Mouse (Mus musculus) spleen, adult 18-20 months (tissue): Measurements from ENCODE around the gene Pbxip1.

Experiments used
- DNase-seq, 2 experiments: peaks; one replicate each; pipeline ENCODE4 v3.0.0; 2022; ENCODE audit warnings: mixed read lengths in 2 of 2

Gene Pbxip1

DNA sequence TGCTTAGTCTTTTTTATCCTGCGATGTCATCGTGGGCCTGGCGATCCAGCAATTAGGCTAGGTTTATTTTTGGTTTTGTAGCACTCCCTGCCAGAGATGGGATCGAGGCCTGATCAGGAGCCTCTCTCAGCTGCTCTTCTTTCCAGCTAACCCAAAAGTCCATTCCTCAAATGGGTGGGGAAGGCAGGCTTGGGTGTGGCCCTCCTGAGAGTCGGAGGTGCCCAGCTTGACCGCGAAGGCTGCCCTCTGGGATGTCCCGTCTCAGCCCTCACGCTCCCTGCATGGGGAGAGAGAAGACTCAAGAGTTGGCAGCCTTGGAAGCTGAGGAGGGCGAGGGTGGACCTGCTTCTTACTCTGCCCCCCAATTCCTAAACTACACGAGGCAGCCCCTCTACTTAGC lies 2.0 kb upstream of the Pbxip1 start:
- no peak for DNase-seq

DNA sequence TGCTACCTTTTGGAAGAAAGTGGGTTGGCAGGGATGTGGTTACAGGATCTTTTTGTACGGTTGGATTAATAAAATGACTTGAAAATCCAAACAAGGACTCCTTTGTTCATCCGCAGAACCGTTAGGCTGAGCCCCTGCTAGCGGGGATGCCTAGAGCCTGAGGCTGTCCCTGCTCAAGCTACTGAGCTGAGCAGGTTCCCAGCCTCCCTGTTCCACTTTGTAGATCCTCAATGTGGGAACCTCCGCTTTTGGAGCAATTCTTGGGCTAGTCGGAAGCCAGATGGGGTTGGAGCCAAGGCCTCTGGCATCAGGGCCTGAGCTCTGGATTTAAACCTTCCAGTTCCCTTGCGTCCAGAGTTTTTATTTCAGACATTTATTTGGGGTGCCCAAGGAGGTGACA lies 1.5 kb upstream of the Pbxip1 start:
- DNase-seq = no peak

DNA sequence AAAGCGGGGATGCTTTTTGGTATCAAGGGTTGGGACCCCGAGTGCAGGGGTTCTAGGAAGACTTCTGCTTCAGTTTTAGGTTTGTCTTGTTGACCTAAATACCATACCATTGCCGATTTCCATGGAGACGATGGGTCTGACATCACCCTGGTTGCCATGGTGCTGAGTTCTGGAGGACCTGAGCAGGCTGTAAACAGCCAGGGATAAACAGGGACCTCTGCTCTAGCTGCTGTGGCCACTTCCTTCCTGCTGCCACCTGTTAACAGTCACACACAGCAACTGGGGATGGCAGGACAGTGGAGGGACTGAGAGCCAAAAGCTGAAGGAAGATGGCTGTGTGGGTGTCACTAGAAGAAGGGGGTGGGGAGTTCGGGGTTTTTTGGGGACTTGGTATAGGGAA lies 763 bp downstream of the Pbxip1 start:
- peak in 1 of 2 experiments; percentile 29 for DNase-seq

DNA sequence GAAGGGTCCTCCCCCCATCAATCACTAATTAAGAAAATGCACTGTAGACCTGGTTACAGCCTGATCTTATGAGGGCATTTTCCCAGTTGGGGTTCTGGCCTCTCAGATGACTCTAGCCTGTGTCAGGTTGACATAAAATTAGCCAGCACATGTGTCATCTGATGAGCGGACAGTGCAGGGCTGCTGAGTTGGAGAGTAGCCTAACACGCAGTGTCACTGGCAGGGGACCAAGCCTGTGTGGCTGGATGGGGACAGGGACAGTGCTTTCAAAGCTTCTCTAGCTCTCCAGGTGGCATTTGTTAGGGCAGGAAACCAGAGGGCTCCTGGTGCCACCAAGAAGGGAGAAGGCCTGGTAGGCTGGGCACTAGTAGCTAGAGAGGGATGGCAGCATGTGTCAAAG lies 4.2 kb downstream of the Pbxip1 start:
- DNase-seq = no peak

DNA sequence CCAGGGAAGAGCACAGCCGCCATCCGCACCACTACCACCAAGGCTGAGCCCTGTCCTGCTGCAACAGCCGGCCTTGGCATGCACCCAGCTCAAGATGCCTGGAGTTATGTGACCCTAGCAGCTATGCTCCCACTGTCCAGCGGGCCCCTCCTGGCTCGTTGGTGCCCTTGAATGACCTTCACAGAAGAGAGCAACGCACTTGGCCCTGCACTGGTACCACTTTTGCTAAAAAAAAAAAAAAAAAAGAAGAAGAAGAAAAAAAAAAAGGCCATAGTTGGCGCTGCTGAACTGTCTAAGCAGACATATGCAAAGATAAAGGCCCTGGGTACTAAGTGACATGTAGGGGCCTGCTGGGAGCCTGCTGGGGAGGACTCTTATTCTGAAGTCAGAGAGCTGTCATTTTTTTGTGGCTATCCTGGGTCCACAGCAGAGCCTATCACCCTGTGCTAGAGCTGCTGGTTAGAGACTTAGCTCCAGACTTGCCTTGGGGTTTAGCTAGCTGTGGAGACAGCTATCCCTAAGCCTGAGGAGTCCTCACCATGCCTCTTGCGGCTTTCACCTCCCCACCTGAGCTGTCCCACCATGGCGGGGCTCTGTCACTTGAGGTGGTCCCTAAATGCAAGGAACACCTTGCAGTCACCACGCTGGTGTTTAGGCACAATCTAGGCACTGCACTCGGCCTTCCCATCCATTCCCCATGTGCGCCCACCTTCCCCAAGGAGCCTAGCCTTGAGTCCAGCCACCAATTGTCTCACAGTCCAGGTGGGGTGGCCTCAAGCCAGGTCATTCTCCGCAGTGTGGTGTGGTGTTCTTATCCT lies 12.4 kb downstream of the Pbxip1 start:
- no peak for DNase-seq

DNA sequence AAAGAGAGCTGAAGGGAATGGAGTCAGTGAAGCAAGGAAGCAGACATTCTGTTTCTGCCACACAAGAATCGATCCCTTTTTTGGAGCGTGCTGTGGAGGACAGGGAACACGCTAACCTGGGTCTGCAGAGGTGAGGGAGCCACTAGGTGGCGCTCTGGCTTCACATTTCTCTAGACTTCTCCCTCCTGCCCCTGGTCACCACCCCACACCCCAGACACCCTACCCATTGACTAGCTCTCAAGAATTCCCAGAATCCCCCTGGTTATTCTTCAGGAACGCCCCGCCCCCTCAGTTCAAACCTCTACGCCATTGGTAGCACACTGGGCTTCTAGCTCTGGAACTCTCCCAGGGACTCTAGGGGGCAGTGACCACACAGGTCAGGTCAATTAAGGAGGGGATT lies 13.0 kb downstream of the Pbxip1 start:
- peak; percentile 50 to 73 for DNase-seq

DNA sequence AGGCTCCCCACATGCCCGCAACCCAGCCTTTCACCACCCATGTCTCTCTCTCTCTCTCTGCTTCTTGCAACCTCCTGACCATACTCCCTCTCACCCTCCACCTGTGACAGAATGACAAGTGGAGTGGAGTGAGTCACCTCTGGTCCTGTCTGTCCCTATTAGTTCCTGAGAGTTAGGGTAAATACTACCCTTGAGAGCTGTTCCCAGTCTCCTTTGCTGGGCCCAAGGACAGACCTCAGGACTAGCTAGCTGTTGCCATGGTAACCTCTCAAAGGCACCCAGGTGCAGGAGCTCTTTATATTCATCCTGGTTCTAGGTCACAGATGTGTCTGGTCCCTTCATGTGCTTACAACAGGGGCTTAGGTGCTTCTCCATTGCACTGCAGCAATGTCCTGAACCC lies 15.4 kb downstream of the Pbxip1 start:
- no peak for DNase-seq

DNA sequence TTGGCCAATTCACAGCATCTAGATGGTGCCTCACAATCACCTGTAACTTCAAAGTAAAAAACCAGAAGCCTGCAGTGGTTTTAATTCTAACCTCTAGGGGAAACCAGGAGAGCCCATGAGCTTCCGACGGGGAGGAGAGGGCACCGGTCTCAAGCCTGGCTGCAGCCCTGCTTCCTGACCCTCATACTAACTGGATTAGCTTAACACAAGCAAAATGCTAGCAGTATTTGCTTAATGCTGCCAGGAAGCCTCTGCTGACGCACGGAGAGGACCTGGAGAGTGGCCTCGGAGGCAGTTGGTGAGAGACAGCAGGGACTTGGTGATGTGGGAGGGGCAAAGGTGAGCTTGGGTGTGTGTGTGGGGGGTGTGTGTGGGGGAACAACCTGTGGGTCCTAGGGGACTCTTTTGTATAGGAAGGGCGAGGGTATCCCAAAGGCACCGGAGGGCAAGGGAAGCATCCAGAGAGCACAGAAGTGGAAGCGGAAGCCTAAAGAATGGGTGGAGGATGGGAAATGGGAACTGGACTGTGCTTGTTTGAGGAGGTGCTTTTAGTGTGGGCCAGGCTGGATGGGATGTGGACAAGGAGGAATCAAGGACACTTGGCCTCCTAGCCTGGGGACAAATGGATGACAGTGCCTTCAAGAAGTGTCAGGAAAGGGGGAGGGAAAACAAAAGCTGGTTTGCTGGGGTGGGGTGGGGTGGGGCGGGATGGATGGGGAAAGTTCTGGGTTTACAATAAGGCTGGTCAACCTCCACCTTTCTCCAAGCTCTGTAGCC lies 18.1 kb downstream of the Pbxip1 start, which contains the start of gene Pmvk:
Gene Pmvk, plus strand, starts transcription at position 141 of the 777 bp plus-strand sequence.
- DNase-seq = no peak

DNA sequence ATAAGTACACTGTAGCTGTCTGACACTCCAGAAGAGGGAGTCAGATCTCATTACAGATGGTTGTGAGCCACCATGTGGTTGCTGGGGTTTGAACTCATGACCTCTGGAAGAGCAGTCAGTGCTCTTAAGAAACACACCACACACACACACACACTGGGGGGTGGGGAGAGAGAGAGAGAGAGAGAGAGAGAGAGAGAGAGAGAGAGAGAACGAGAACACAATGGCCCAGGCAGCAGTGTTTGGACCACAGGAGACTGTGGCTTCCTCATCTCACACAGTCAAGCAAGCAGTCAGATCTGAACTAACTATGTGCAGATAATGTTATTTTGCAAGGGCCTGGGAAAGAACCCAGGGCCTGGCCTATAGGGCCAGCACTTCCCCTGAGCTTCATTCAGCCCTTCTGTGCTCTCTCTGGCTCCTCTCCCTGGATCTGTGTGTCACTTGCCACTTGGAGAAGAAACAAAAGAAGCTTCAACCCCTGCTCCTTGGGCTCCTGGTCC lies 19.3 kb downstream of the Pbxip1 start:
- no peak for DNase-seq

DNA sequence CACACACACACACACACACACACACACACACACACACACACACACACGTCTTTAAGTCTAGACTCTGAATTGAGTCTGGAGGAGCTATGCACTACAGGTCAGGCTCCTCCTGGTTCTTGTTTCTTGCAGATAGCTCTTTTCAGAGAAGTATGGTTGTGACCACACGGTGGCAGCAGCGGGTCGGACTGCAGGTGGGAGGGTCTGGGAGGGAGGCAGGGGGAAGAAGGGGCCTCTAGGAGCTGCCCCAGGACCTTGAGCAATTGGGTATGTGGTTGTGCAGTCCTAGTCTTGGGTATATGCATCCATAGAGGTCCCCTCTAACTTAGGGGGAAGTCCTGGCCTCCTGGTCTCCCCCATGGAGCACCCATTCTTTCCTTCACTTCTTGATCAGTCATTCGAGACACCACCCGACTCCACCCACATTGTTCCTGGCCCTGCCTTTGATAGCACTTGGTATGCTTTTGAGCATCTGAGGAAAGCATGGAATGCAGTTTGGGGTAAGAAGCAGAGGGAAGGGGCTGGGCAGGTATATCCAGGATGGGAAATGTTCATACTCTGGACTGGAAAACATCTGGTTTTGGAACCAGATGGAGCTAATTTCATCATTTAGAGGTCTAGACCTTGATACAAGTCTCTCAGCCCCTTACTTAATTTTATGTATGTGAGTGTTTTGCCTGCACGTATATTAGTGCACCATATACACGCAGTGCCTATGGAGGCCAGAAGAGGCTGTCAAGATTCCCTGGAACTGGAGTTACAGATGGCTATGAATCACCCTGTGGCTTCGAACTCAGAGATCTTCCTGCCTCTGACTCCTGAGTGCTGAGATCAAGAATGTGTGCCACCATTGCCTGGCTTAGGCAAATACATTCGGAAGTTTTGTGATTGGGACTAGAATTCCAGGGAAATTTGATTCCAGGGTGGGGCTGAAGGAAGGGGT lies 20.5 kb downstream of the Pbxip1 start:
- DNase-seq = peak; percentile 58 to 81

DNA sequence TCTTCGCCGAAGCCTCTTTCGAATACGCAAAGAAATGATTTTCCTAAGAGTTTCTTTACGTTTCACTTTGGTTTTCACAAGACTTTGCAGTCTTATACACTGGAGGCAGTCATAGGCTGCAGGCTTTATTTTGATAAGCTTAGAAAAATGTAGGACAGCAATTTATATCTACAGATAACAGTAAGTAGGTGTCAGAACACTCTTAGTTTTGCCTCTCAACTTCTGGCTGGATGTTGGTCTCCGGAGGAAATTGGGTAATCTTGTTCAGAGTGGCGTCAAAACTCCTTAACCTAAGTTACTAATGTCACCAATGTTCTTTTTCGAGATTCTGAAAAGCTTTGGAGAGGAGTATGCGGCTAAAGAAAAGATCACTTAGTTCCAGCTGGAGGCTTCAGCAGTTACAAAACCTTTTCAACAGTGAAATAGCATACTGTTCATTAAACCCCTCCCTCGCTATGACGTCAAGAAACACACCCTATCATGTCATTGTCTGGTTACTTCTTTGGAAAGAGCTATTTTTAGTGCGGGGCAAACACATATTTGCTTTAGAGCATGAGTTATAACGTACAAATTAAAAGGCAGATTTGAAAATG lies 22.0 kb downstream of the Pbxip1 start:
- DNase-seq = no peak

DNA sequence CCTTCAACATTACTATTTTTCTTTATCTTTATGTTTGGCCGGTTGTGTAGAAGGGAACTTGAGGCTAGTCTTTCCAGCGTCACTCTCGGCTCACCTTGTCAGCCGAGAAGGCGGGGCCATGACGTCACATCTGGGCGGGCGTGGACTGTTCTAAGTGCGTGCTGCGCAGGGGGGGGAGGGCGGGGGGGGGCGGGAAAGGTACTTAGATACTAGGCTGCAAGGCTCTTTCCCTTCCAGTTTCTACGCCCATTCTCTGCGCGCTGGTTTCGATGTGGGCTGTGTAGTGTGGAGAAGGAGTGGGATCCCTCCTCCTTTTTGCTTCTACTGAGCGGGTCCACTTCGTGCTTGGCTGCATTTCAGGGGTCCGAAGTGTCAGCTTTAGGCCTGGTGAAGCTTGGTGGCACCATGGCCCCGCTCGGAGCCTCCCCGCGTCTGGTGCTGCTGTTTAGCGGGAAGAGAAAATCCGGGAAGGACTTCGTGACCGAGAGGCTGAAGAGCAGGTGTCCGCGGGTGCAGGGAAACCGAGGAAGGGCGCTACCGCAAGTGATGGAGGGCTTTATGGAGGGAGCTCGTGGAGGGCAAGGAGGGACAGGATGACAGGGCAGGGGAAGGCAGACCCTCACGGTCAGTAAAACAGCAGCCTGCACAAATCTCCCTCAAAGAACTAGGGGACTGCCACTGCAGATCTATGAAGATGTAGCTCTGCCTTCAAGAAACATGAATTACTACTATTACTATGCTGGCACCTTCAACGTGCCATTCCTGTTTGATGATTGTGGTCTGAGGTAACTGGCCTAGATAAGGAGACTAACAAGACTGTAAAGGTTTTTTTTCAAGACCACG lies 22.7 kb downstream of the Pbxip1 start:
- peak; percentile 86 to 95 for DNase-seq

DNA sequence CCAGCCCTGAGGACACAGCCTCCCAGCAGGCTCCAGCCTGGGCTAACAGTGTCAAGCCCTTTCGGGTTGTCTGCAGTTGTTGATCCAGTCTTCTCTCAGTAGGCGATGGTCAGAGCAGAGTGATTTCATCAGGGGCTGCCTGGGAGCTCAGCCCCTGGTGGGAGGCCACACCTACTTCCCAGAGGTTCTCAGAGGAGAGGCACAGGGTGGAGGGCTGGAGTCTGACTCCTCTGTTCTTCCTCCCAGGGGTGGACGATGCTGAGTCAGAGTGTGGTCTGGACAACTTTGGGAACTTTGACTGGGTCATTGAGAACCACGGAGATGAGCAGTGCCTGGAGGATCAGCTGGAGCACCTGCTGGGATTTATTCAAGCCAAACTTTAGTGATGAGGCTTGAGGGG lies 31.8 kb downstream of the Pbxip1 start:
- no peak for DNase-seq

DNA sequence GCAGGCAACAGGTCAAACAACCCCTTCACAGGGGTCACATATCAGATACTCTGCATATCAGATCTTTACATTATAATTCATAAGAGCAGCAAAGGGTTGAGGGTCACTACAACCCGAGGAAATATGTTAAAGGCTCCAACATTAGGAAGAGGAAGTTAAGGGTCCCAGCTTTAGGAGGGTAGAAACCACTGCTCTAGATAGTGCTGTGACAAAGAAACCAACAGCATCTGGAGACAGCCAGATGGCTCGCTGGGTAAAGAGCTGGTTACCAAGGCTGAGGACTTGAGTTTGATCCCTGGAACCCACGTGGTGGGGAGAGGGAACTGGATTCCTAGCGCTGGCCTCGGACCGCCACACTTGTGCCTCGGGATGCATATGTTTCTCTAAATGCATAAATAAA lies 35.8 kb downstream of the Pbxip1 start:
- no peak for DNase-seq

DNA sequence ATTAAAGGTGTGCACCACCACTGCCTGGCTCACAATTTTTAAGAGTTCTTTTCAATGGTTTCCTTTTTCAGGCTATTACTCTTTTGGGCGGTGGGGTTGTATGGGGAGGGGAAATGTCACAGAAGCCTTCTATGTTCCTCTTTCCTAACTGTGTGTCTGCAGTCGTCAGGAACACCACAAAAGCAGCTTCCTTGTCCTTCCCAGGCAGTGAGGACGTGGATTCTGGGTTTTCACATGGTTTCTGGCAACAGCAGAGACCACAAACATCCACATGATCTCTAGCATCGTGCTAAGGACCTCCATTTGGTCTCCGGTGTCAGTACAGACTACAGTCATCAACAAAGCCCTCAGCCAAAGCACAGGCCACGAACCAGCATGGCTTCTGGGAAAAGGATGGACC lies 37.3 kb downstream of the Pbxip1 start:
- DNase-seq = no peak

DNA sequence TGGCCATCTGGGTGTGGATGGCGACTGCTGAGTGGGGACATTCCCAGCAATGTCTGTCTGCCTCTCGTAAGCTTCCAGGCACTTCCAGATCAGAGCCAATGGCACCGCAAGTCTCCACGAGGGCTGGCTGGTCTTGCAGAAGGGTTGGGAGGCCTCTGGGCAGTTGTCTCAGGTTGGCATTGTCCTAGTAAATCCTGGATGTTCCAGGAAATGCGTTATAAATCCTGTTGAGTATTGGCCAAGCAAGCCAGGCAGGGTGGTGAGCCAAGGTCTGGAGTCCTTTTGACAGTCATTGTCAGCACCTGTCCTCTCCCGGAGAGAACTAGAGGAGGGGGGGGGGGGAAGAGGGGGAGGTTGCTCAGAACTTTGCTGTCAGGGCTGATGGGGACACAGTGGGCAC lies 42.5 kb downstream of the Pbxip1 start:
- no peak for DNase-seq

DNA sequence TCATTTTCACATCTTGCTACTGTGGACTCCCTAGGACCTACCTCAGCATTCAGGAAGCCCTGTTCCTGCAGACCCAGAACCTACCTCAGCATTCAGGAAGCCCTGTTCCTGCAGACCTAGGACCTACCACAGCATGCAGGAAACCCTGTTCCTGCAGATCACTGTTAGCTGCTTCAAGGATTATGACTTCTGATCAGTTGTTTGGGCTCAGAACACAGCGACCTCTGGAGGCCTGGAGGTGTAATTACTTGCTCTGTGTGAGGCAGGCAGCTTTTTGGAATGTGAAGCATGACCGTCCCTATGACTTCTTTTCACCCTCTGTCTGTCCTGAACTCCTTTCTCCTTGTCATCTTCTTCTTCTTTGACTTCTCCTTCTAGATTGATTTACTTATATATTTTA lies 45.0 kb downstream of the Pbxip1 start:
- no peak for DNase-seq

DNA sequence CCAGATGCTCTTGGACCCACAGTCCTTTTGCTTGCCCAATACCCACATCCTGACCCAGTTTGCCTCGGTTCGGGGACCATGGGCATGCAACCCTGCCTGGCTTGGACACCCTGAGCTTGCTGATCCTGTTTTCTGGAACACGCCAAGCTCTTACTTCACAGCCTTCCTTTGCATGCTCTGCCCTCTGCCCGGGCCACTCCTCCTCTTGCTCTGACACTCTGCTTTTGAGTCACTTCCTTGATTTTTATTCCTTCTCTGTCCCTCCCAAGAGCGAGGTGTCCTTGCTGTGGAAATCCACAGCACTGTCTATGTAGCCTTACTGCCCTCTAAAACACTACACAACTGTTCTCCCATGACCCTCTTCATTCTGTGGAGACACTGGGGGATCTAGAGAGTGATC lies 45.7 kb downstream of the Pbxip1 start:
- DNase-seq = no peak

DNA sequence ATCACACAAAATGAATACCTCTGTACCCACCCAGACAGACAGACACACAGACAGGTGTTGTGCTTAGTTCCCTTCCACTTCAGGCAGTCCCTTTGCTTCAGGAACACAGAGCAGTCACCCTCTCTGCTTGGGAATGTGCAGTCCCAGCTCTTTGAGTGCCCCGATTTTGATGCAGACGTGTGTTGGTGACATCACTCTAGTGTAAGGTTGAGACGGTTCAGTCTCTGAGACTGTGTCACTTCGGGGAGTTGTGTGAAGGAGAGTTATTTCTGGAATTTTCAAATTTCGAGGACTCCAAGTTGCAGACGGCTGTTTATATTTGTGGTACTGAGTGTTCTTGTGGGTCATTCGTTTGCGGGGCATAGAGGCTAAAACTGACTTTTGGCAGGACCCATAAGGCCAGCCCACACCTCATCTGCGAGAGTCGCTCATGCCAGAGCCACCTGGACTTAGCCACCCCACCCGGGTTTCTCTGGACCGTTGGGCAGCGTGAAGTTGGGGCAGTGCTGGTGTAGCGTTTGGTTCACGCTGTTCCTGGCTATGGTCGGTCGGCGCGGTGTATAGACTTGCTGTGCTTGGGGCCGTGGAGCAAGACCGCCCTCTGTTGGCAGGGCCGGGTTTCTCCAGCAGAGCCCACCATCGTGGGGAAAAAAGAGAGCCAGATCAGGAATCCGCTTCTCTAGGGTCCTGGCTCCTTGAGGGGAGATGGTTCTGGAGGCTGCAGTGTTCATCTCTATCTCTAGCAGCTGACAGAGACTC lies 48.4 kb downstream of the Pbxip1 start:
- peak; percentile 56 to 77 for DNase-seq

DNA sequence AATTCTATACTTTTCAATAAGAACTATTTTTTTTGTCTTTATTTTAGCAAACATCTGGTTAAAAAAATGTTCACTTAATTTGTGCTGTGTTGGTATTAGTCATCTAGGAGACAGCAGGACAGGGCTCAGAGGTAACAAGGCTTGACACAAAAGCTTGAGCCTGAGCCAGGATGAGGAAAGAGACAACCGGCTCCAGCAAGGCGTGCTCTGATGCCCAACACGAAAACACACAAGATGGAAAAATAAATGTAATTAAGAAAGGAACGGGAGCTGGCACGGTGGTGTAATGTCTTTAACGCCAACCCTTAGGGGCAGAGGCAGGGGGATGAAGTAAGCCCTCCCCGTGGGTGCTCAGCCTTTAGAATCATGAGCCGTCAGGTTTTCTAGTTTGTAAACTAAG lies 49.6 kb downstream of the Pbxip1 start:
- no peak for DNase-seq
